8 mouse cellular contexts compared by ENCODE assay signal in the genomic region with DNA sequence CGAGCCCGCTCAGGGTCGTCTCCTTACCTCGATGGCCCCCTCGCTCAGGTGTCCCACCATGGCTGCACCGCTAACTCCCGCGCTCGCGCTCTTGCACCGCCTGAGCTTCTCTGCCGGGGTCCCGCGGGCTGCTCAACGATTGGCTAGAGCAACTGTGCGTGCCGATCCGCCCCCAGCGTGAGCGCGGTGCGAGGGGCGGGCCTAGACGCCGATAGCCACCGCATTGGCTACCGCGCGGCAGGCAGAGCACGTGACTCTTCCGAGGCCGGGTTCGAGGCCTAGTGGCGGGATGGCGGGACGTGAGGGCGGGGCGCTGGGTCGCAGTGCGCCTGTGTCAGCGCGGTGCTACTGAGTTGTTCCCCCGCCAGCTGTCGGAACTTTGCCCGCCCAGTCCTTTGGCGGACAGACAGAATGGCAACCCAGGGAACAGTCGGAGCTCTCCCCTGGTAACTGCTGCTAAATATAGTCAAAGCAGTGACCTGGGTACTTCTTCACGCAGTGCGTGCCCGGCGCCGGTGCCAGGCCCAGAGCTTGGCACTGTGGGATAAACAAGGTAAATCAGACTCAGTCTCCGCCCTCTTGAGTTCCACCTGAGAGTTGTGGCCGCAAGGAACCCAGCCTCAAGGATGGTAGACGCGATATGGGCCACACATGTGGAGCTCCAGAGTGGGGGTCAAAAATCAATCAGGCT. TPM values are rescaled to one million over a fixed set of nuclear protein-coding genes. Genes with fewer than 3 reads are reported as not detected.
DNase-seq lines count a peak whose midpoint lies in the region; ATAC-seq lines count a peak whose summit lies in the region.

TSS of gene Rpa1 (minus strand) at position 126 of the 691 bp plus-strand sequence.
TSS of gene Smyd4 (plus strand) at position 235 of the 691 bp plus-strand sequence.

- peak; percentile 98 for ATAC-seq in erythroblast, adult 5-6 weeks (replicated peaks; ENCODE audit: low FRiP score, poor library complexity, severe bottlenecking)
- peak; percentile 100 for ATAC-seq in kidney, embryonic 15.5 days (replicated peaks; ENCODE audit: low FRiP score)
- ATAC-seq in monocyte, adult 5-6 weeks (replicated peaks; ENCODE audit: insufficient number of reproducible peaks, low FRiP score, low TSS enrichment, poor library complexity, severe bottlenecking): peak; percentile 98

- no peaks in the 10 kb centered on the region for H3K9me3 ChIP-seq in heart, embryonic 10.5 days
- H3K9me3 ChIP-seq in kidney, embryonic 15.5 days (replicated peaks): no peaks in the 10 kb centered on the region

- peaks cover 19% of the 10 kb centered on the region for H3K4me1 ChIP-seq in heart, embryonic 10.5 days
- H3K4me1 ChIP-seq in kidney, embryonic 15.5 days: peaks cover 41% of the 10 kb centered on the region

- H3K4me3 ChIP-seq in heart, embryonic 10.5 days: peak within 1 kb of the TSS; percentile 84
- peak within 1 kb of the TSS; percentile 78 for H3K4me3 ChIP-seq in kidney, embryonic 15.5 days (replicated peaks)

- H3K9ac ChIP-seq in kidney, embryonic 15.5 days: peak within 1 kb of the TSS; percentile 82

- WGBS in heart, embryonic 10.5 days: under 1% methylated on average over 56 of the region's 56 CpGs
- under 1% methylated on average over 56 of the region's 56 CpGs for WGBS in kidney, embryonic 15.5 days

- peak; percentile 95 to 96 for DNase-seq in B cell, adult 2 months
- peak; percentile 98 for DNase-seq in brain, adult 2 months (ENCODE audit: low read depth, low spot score)
- peak; percentile 98 for DNase-seq in heart, embryonic 10.5 days (ENCODE audit: low spot score)
- DNase-seq in liver: peak; percentile 97
- peak; percentile 95 to 96 for DNase-seq in spleen, postnatal 4 days (ENCODE audit: low spot score in 2 of 2)

- H3K27me3 ChIP-seq in heart, embryonic 10.5 days (ENCODE audit: insufficient read depth, poor library complexity, severe bottlenecking): no peaks in the 10 kb centered on the region
- no peaks in the 10 kb centered on the region for H3K27me3 ChIP-seq in kidney, embryonic 15.5 days

- H3K4me2 ChIP-seq in kidney, embryonic 15.5 days: peak within 1 kb of the TSS; percentile 90

- H3K27ac ChIP-seq in heart, embryonic 10.5 days: peak within 1 kb of the TSS; percentile 96
- peak within 1 kb of the TSS; percentile 75 for H3K27ac ChIP-seq in kidney, embryonic 15.5 days

- H3K36me3 ChIP-seq in heart, embryonic 10.5 days: peaks cover under 1% of the 10 kb centered on the region; the same call in 1 of the 2 replicates
- 0 out of 2 replicates have a peak, but pooled peaks cover 1% of the 10 kb centered on the region for H3K36me3 ChIP-seq in kidney, embryonic 15.5 days

RNA-seq across cellular contexts. Expression of gene Rpa1, which starts in this region (rescaled TPM):
- 7.5 and 15.7 TPM in 2 replicates for total RNA-seq in erythroblast, adult 5-6 weeks (2015; ENCODE audit: low replicate concordance)
- 47.8 and 64.4 TPM in 2 replicates for total RNA-seq in erythroblast, adult 5-6 weeks (2017; ENCODE audit: low replicate concordance)
- polyA plus RNA-seq in heart, embryonic 10.5 days (2016; fragmentation: Nextera tagmentation; extraction: Ambion mirVana): 127 and 143 TPM in 2 replicates
- polyA plus RNA-seq in kidney, embryonic 15.5 days (2015; fragmentation: Nextera tagmentation; extraction: Ambion mirVana): 123 and 128 TPM in 2 replicates
- 80.4 to 103 TPM (median 85.0 TPM) in 3 replicates for total RNA-seq in monocyte, adult 5-6 weeks (2017)

RNA-seq across cellular contexts. Expression of gene Smyd4, which starts in this region (rescaled TPM):
- 4.0 and 8.5 TPM in 2 replicates for total RNA-seq in erythroblast, adult 5-6 weeks (2015; ENCODE audit: low replicate concordance)
- 1.4 and 2.9 TPM in 2 replicates for total RNA-seq in erythroblast, adult 5-6 weeks (2017; ENCODE audit: low replicate concordance)
- polyA plus RNA-seq in heart, embryonic 10.5 days (2016; fragmentation: Nextera tagmentation; extraction: Ambion mirVana): 13.6 and 15.3 TPM in 2 replicates
- 14.6 and 15.2 TPM in 2 replicates for polyA plus RNA-seq in kidney, embryonic 15.5 days (2015; fragmentation: Nextera tagmentation; extraction: Ambion mirVana)
- total RNA-seq in monocyte, adult 5-6 weeks (2017): 11.4 to 20.4 TPM (median 12.6 TPM) in 3 replicates

Comparison
In these comparisons a context has a peak if more than half of its experiments do, and no peak if none do; other contexts are left out.
1. Peak in every context shown above with its lines: DNase-seq, ATAC-seq, H3K4me3 ChIP-seq and H3K27ac ChIP-seq.